Mouse (Mus musculus) ES-Bruce4 (cell line): Measurements from ENCODE around the gene Creld2. TPM values are rescaled to one million over a fixed set of nuclear protein-coding genes. Genes with fewer than 3 reads are reported as not detected.

ENCODE experiments used
- H3K27ac ChIP-seq: 2 replicates; pipeline ENCODE4 v1.5.1; 2012; ENCODE audit warnings: low read length, inconsistent platforms; ENCODE audit not compliant: insufficient read depth
- H3K27me3 ChIP-seq: 2 replicates; pipeline ENCODE4 v1.6.1; 2012; ENCODE audit warnings: mild to moderate bottlenecking, low read length, inconsistent platforms; ENCODE audit not compliant: control insufficient read depth, poor library complexity, insufficient read depth, severe bottlenecking
- H3K36me3 ChIP-seq: 2 replicates; pipeline ENCODE4 v1.6.1; 2012; ENCODE audit warnings: inconsistent platforms, mild to moderate bottlenecking, low read length, moderate library complexity; ENCODE audit not compliant: control insufficient read depth, poor library complexity, insufficient read depth, severe bottlenecking
- H3K4me1 ChIP-seq: one replicate; pipeline ENCODE4 v1.8.1; 2011; ENCODE audit warnings: low read length; ENCODE audit not compliant: control insufficient read depth, insufficient read depth
- H3K4me3 ChIP-seq: 2 replicates; pipeline ENCODE4 v1.5.1; 2011; ENCODE audit warnings: low read depth, mild to moderate bottlenecking, low read length
- H3K9ac ChIP-seq: 2 replicates; pipeline ENCODE4 v1.6.1; 2012; ENCODE audit warnings: low read depth, mild to moderate bottlenecking, inconsistent platforms; ENCODE audit not compliant: poor library complexity, severe bottlenecking
- H3K9me3 ChIP-seq: replicated peaks from 2 replicates; pipeline ENCODE4 v1.6.1; 2012; ENCODE audit warnings: mild to moderate bottlenecking, low read length, inconsistent platforms; ENCODE audit not compliant: control insufficient read depth, poor library complexity, insufficient read depth, severe bottlenecking
- CTCF ChIP-seq: IDR thresholded peaks from one replicate; pipeline ENCODE4 v1.8.1; 2011; ENCODE audit warnings: low read depth, low read length
- EP300 ChIP-seq: IDR thresholded peaks from 2 replicates; pipeline ENCODE4 v1.6.1; 2011; ENCODE audit warnings: low read depth, low read length; ENCODE audit not compliant: insufficient read depth
- POLR2A ChIP-seq: IDR thresholded peaks from one replicate; pipeline ENCODE4 v1.8.1; 2011; ENCODE audit warnings: low read length; ENCODE audit not compliant: insufficient read depth
- polyA plus RNA-seq: library from polyadenylated mRNA; stranded (reverse); fragments of >200 nt; gene quantifications from 2 replicates; pipeline ENCODE4 v1.2.4, GENCODE M21; 2011; ENCODE audit warnings: low read depth; ENCODE audit not compliant: missing spikeins, insufficient read depth, insufficient read length

Gene Creld2
- polyA plus RNA-seq, 1 experiment: 40.2 TPM

- peak; percentile 83 for TF ChIP-seq EP300
- TF ChIP-seq CTCF: no peak
- TF ChIP-seq POLR2A: no peak
- H3K4me1 ChIP-seq: peaks cover 10% of the 10 kb centered on the region
- H3K9ac ChIP-seq: no peak overlapping the region
- peaks cover 28% of the 10 kb centered on the region for H3K36me3 ChIP-seq
- H3K9me3 ChIP-seq: peaks cover 9% of the 10 kb centered on the region; the same call in 1 of the 2 replicates
- H3K27me3 ChIP-seq: no peaks in the 10 kb centered on the region
- H3K27ac ChIP-seq: peak overlapping the region; percentile 99
- no peak overlapping the region for H3K4me3 ChIP-seq
Measured at GRCm38 (mm10) chr15:88866934-88867356, 47.5 kb downstream of the Creld2 start.

GRCm38 (mm10) chr15:88867368-88868023 is 48.0 kb downstream of the Creld2 start:
- peaks cover 28% of the 10 kb centered on the region for H3K36me3 ChIP-seq
- TF ChIP-seq POLR2A (no peak), CTCF (no peak), EP300 (peak; percentile 95)
- H3K27ac ChIP-seq: peak overlapping the region; percentile 99
- peaks cover 9% of the 10 kb centered on the region; the same call in 1 of the 2 replicates for H3K9me3 ChIP-seq
- no peaks in the 10 kb centered on the region for H3K27me3 ChIP-seq
- H3K4me1 ChIP-seq: peaks cover 10% of the 10 kb centered on the region
- H3K4me3 ChIP-seq: no peak overlapping the region
- no peak overlapping the region for H3K9ac ChIP-seq

- Histone ChIP-seq H3K4me3 (no peak overlapping the region), H3K27ac (peak overlapping the region; percentile 99), H3K36me3 (peaks cover 23% of the 10 kb centered on the region), H3K4me1 (peaks cover 10% of the 10 kb centered on the region), H3K27me3 (no peaks in the 10 kb centered on the region), H3K9me3 (peaks cover 9% of the 10 kb centered on the region; the same call in 1 of the 2 replicates), H3K9ac (no peak overlapping the region)
- TF ChIP-seq POLR2A (no peak), EP300 (peak; percentile 81)
Measured at GRCm38 (mm10) chr15:88868024-88868742, 48.7 kb downstream of the Creld2 start.

GRCm38 (mm10) chr15:88870418-88871185 is 51.2 kb downstream of the Creld2 start:
- Histone ChIP-seq H3K27me3 (no peaks in the 10 kb centered on the region), H3K4me1 (peaks cover 12% of the 10 kb centered on the region), H3K9ac (no peak overlapping the region), H3K27ac (no peak overlapping the region), H3K4me3 (no peak overlapping the region), H3K9me3 (peaks cover 9% of the 10 kb centered on the region; the same call in 1 of the 2 replicates), H3K36me3 (peaks cover 1% of the 10 kb centered on the region)
- no peak for TF ChIP-seq EP300
- no peak for TF ChIP-seq CTCF
- TF ChIP-seq POLR2A: no peak

- Histone ChIP-seq H3K4me1 (peaks cover 8% of the 10 kb centered on the region), H3K9ac (no peak overlapping the region), H3K4me3 (no peak overlapping the region), H3K27me3 (no peaks in the 10 kb centered on the region), H3K9me3 (peaks cover 8% of the 10 kb centered on the region; the same call in 1 of the 2 replicates), H3K27ac (no peak overlapping the region), H3K36me3 (no peaks in the 10 kb centered on the region)
- TF ChIP-seq POLR2A (no peak), CTCF (no peak), EP300 (no peak)
Measured at GRCm38 (mm10) chr15:88874061-88874460, 54.6 kb downstream of the Creld2 start.
